Mouse (Mus musculus): Measurements from ENCODE around the gene Fam76b. TPM values are rescaled to one million over a fixed set of nuclear protein-coding genes. Genes with fewer than 3 reads are reported as not detected.

Fam76b gene
- polyA plus RNA-seq, 1 experiment from 2014 or later = 20.3 TPM

DNA sequence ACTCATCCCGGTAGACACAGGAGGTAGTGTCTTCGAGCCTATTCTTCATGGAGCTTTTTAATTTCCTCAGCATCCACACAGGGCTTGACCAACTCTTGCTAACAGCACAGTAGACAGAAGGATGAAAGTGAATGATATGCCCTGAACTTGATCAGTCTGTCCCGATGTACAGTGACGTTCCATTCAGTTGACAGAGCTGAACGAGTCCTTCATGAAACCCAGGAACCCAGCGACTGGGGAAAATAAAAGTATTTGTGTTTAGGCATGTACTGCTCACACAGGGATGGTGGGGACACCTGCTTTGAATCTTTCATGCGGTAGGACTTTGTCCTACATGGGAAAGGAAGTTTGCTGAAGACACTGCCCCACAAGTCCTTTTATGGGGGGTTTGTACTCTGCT is 67.4 kb downstream of the Fam76b start:
- Histone ChIP-seq H3K9ac (ENCODE audit: low read depth, low read length) (no peak overlapping the region), H3K4me3 (replicated peaks; ENCODE audit: low read depth, low read length) (no peak overlapping the region), H3K27me3 (ENCODE audit: insufficient read depth, low read length) (no peaks in the 10 kb centered on the region), H3K4me2 (ENCODE audit: low read length) (no peak overlapping the region), H3K9me3 (replicated peaks; ENCODE audit: low read length) (no peaks in the 10 kb centered on the region), H3K27ac (no peak overlapping the region), H3K36me3 (ENCODE audit: insufficient read depth, low read length) (no peaks in the 10 kb centered on the region), H3K4me1 (replicated peaks; ENCODE audit: insufficient read depth, low read length) (no peaks in the 10 kb centered on the region)
- 87% methylated on average over 7 of the region's 7 CpGs for WGBS
- no peak for ATAC-seq (replicated peaks; ENCODE audit: low FRiP score, low read depth)
- DNase-seq (ENCODE audit: low spot score) = no peak
- TF ChIP-seq CTCF (IDR thresholded peaks at IDR 0.05; ENCODE audit: low read depth) = no peak

DNA sequence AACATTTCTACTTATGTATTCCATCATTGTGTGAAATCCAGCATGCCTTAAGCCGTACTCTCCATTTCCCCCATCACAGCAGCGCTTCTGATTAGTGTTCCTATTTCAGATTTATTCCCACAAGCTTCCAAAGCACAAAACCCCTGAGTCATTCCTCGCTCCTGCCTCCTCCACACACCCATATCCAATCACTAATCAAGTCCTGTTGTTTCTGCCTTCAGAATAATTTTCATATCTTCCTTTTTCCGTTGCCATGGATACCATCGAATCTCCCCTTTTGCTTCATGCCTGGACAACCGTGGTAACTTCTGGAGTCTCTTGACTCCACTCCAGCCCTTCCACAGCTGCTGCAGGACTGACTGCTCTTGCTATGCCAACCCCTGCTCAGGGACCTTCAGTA is 68.5 kb downstream of the Fam76b start:
- no peaks in the 10 kb centered on the region for H3K9me3 ChIP-seq (replicated peaks; ENCODE audit: low read length)
- H3K27me3 ChIP-seq (ENCODE audit: insufficient read depth, low read length) = no peaks in the 10 kb centered on the region
- no peaks in the 10 kb centered on the region for H3K4me1 ChIP-seq (replicated peaks; ENCODE audit: insufficient read depth, low read length)
- no peak overlapping the region for H3K4me3 ChIP-seq (replicated peaks; ENCODE audit: low read depth, low read length)
- DNase-seq (ENCODE audit: low spot score) (no peak), ATAC-seq (replicated peaks; ENCODE audit: low FRiP score, low read depth) (no peak)
- no peaks in the 10 kb centered on the region for H3K36me3 ChIP-seq (ENCODE audit: insufficient read depth, low read length)
- no peak for TF ChIP-seq CTCF (IDR thresholded peaks at IDR 0.05; ENCODE audit: low read depth)
- H3K27ac ChIP-seq = no peak overlapping the region
- H3K9ac ChIP-seq (ENCODE audit: low read depth, low read length) = no peak overlapping the region
- WGBS = 73% methylated on average over 6 of the region's 6 CpGs
- H3K4me2 ChIP-seq (ENCODE audit: low read length) = no peak overlapping the region

- Histone ChIP-seq H3K27me3 (ENCODE audit: insufficient read depth, low read length) (no peaks in the 10 kb centered on the region), H3K36me3 (ENCODE audit: insufficient read depth, low read length) (no peaks in the 10 kb centered on the region), H3K9me3 (replicated peaks; ENCODE audit: low read length) (no peaks in the 10 kb centered on the region), H3K27ac (no peak overlapping the region), H3K4me1 (replicated peaks; ENCODE audit: insufficient read depth, low read length) (no peaks in the 10 kb centered on the region), H3K4me2 (ENCODE audit: low read length) (no peak overlapping the region), H3K9ac (ENCODE audit: low read depth, low read length) (no peak overlapping the region), H3K4me3 (replicated peaks; ENCODE audit: low read depth, low read length) (no peak overlapping the region)
- DNase-seq (ENCODE audit: low spot score) = no peak
- TF ChIP-seq CTCF (IDR thresholded peaks at IDR 0.05; ENCODE audit: low read depth) = no peak
- WGBS = 73% methylated on average over 19 of the region's 19 CpGs
- ATAC-seq (replicated peaks; ENCODE audit: low FRiP score, low read depth) = no peak
Observed at GRCm38 (mm10) chr9:13898510-13899305, 71.2 kb downstream of the Fam76b start.

- Histone ChIP-seq H3K4me2 (ENCODE audit: low read length) (no peak overlapping the region), H3K9me3 (replicated peaks; ENCODE audit: low read length) (no peaks in the 10 kb centered on the region), H3K4me1 (replicated peaks; ENCODE audit: insufficient read depth, low read length) (no peaks in the 10 kb centered on the region), H3K27ac (no peak overlapping the region), H3K4me3 (replicated peaks; ENCODE audit: low read depth, low read length) (no peak overlapping the region), H3K27me3 (ENCODE audit: insufficient read depth, low read length) (no peaks in the 10 kb centered on the region), H3K9ac (ENCODE audit: low read depth, low read length) (no peak overlapping the region), H3K36me3 (ENCODE audit: insufficient read depth, low read length) (no peaks in the 10 kb centered on the region)
- ATAC-seq (replicated peaks; ENCODE audit: low FRiP score, low read depth) (no peak), DNase-seq (ENCODE audit: low spot score) (no peak)
- WGBS = 95% methylated on average over 3 of the region's 3 CpGs
- TF ChIP-seq CTCF (IDR thresholded peaks at IDR 0.05; ENCODE audit: low read depth) = no peak
Observed at GRCm38 (mm10) chr9:13902030-13902429, 74.5 kb downstream of the Fam76b start.

DNA sequence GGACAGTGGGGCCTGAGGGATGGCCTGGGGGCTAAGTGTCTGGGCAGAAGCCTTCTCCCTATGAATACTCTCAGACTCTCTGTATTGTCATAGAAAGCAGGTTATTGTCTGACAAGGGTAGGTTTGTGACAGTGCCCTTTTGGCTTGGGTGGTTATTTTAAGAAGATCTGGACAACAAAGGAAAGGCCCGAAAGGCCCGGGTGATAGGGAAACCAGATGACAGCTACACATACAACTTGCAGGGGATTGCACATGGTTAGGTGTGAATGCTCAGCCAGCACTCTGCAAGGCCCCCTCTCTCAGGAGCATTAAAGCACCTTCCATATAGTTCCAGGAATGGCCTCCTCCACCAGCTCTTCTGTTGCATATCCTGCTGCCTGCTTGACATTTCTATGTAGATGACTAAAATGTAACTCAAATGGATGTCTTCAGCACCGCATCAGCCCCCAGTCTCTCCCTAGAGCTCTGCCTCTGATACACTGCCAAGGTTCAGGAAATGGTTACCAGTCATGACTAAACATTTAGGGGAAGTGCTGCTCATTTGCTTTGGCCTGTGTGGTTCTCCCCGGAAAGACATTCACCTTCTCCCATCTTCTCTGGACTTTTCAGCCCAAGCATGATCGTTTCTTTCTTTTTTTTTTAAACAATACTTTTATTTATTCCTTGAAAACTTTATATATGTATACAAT is 76.7 kb downstream of the Fam76b start:
- ATAC-seq (replicated peaks; ENCODE audit: low FRiP score, low read depth) = no peak
- Histone ChIP-seq H3K4me2 (ENCODE audit: low read length) (no peak overlapping the region), H3K4me1 (replicated peaks; ENCODE audit: insufficient read depth, low read length) (no peaks in the 10 kb centered on the region), H3K4me3 (replicated peaks; ENCODE audit: low read depth, low read length) (no peak overlapping the region), H3K36me3 (ENCODE audit: insufficient read depth, low read length) (no peaks in the 10 kb centered on the region), H3K9ac (ENCODE audit: low read depth, low read length) (no peak overlapping the region), H3K27ac (no peak overlapping the region), H3K27me3 (ENCODE audit: insufficient read depth, low read length) (no peaks in the 10 kb centered on the region), H3K9me3 (replicated peaks; ENCODE audit: low read length) (no peaks in the 10 kb centered on the region)
- TF ChIP-seq CTCF (IDR thresholded peaks at IDR 0.05; ENCODE audit: low read depth) = no peak
- DNase-seq (ENCODE audit: low spot score) = no peak
- WGBS = 83% methylated on average over 5 of the region's 5 CpGs

Other genes with a start within 250 kb of the Fam76b start
- gene Mtmr2, start 79.3 kb upstream of the Fam76b start, polyA plus RNA-seq (2015; fragmentation: Nextera tagmentation; extraction: Ambion mirVana) = 76.7 and 85.8 TPM in 2 replicates
- 49.2 and 50.3 TPM in 2 replicates for gene Cep57, start 609 bp upstream of the Fam76b start, polyA plus RNA-seq (2015; fragmentation: Nextera tagmentation; extraction: Ambion mirVana)